Mouse (Mus musculus) neural tube, embryonic 15.5 days (tissue): Measurements from ENCODE around the gene Mylk2. TPM values are rescaled to one million over a fixed set of nuclear protein-coding genes. Genes with fewer than 3 reads are reported as not detected.
A peak's percentile ranks its signal among the peaks of the same experiment; 100 is the strongest.

Experiments
- ATAC-seq: fragments of 200-750 bp; cut with Nextera tagmentation; 2 replicates; pipeline ENCODE4 v1.8.0; 2017; ENCODE audit warnings: mild to moderate bottlenecking, moderate TSS enrichment, moderate library complexity; ENCODE audit not compliant: low FRiP score
- H3K27ac ChIP-seq: fragments of 300-500 bp; sonication (generic); replicated peaks from 2 replicates; pipeline ENCODE4 v1.5.1; 2015; ENCODE audit warnings: mild to moderate bottlenecking, inconsistent platforms
- H3K27me3 ChIP-seq: fragments of 300-500 bp; sonication (generic); replicated peaks from 2 replicates; pipeline ENCODE4 v1.6.1; 2015; ENCODE audit warnings: inconsistent platforms
- H3K36me3 ChIP-seq: fragments of 300-500 bp; sonication (generic); 2 replicates; pipeline ENCODE4 v1.6.1; 2015; ENCODE audit warnings: inconsistent platforms
- H3K4me1 ChIP-seq: fragments of 300-500 bp; sonication (generic); 2 replicates; pipeline ENCODE4 v1.6.1; 2015; ENCODE audit warnings: inconsistent platforms
- H3K4me2 ChIP-seq: fragments of 300-500 bp; sonication (generic); 2 replicates; pipeline ENCODE4 v1.6.1; 2015; ENCODE audit warnings: inconsistent platforms, mild to moderate bottlenecking, moderate library complexity
- H3K4me3 ChIP-seq: fragments of 300-500 bp; sonication (generic); replicated peaks from 2 replicates; pipeline ENCODE4 v1.5.1; 2015; ENCODE audit warnings: mild to moderate bottlenecking, inconsistent platforms
- H3K9ac ChIP-seq: fragments of 300-500 bp; sonication (generic); replicated peaks from 2 replicates; pipeline ENCODE4 v1.6.1; 2015; ENCODE audit warnings: mild to moderate bottlenecking, inconsistent platforms
- H3K9me3 ChIP-seq: fragments of 300-500 bp; sonication (generic); replicated peaks from 2 replicates; pipeline ENCODE4 v1.6.1; 2016; ENCODE audit warnings: inconsistent platforms
- WGBS: fragments of 180-500 bp; shearing (Covaris S2); methylation state at CpG from one replicate; pipeline ENCODE4 v1.1.7; 2015; ENCODE audit warnings: mixed read lengths; 5-methylcytosine and 5-hydroxymethylcytosine counted together
- polyA plus RNA-seq: library from polyadenylated mRNA; unstranded; fragments of >200 nt; fragmentation: Nextera tagmentation; extraction: Ambion mirVana; gene quantifications from 2 replicates; pipeline ENCODE4 v1.2.1, GENCODE M21; 2015

Mylk2 gene
- polyA plus RNA-seq, 1 experiment from 2014 or later: 0.29 TPM

DNA sequence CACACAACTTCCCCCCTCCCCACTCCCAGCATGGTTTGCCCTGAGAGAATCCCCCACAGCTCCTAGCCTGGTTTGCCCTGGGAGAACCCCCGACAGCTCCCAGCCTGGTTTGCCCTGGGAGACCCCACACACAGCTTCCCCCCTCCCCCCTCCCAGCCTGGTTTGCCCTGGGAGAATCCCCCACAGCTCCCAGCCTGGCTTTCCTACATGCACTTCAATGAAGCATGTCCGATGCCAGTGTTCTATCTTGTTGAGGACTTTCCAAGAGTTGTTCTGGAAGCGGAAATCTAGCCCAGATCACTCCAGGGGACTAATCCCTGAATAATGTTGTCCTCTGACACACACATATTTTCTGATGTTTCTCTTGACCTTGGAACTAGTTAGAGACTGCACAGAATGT is 8.5 kb upstream of the Mylk2 start:
- Histone ChIP-seq H3K4me1 (peaks cover 4% of the 10 kb centered on the region), H3K9ac (no peak overlapping the region), H3K4me2 (no peak overlapping the region), H3K4me3 (no peak overlapping the region), H3K9me3 (no peaks in the 10 kb centered on the region), H3K36me3 (no peaks in the 10 kb centered on the region), H3K27me3 (no peaks in the 10 kb centered on the region), H3K27ac (no peak overlapping the region)
- ATAC-seq: no peak
- WGBS: 31% methylated on average over 3 of the region's 3 CpGs

GRCm38 (mm10) chr2:152903586-152903985 is 7.6 kb upstream of the Mylk2 start:
- no peak for ATAC-seq
- WGBS: 68% methylated on average over 4 of the region's 4 CpGs

GRCm38 (mm10) chr2:152904127-152904643 is 7.0 kb upstream of the Mylk2 start:
- no peaks in the 10 kb centered on the region for H3K27me3 ChIP-seq
- no peaks in the 10 kb centered on the region for H3K36me3 ChIP-seq
- no peak overlapping the region for H3K4me2 ChIP-seq
- H3K4me3 ChIP-seq: no peak overlapping the region
- H3K9ac ChIP-seq: no peak overlapping the region
- H3K27ac ChIP-seq: no peak overlapping the region
- H3K4me1 ChIP-seq: peaks cover 4% of the 10 kb centered on the region
- no peaks in the 10 kb centered on the region for H3K9me3 ChIP-seq
- no peak for ATAC-seq
- WGBS: 73% methylated on average over 5 of the region's 5 CpGs

More at GRCm38 (mm10) chr2:152903586-152903985, 7.6 kb upstream of the Mylk2 start:
- no peak overlapping the region for H3K4me3 ChIP-seq
- no peak overlapping the region for H3K4me2 ChIP-seq
- H3K36me3 ChIP-seq: no peaks in the 10 kb centered on the region
- no peak overlapping the region for H3K27ac ChIP-seq
- H3K4me1 ChIP-seq: peaks cover 4% of the 10 kb centered on the region
- H3K9ac ChIP-seq: no peak overlapping the region
- no peaks in the 10 kb centered on the region for H3K9me3 ChIP-seq
- no peaks in the 10 kb centered on the region for H3K27me3 ChIP-seq

- ATAC-seq: no peak
- 74% methylated on average over 11 of the region's 11 CpGs for WGBS
- peaks cover 5% of the 10 kb centered on the region for H3K27me3 ChIP-seq
- H3K36me3 ChIP-seq: no peaks in the 10 kb centered on the region
- no peak overlapping the region for H3K4me2 ChIP-seq
- no peaks in the 10 kb centered on the region for H3K9me3 ChIP-seq
- H3K9ac ChIP-seq: no peak overlapping the region
- no peak overlapping the region for H3K27ac ChIP-seq
- peaks cover 4% of the 10 kb centered on the region for H3K4me1 ChIP-seq
- H3K4me3 ChIP-seq: no peak overlapping the region
These were observed 5.9 kb upstream of the Mylk2 start for GRCm38 (mm10) chr2:152905036-152905829.

- H3K36me3 ChIP-seq: no peaks in the 10 kb centered on the region
- 65% methylated on average over 9 of the region's 9 CpGs for WGBS
- no peaks in the 10 kb centered on the region for H3K9me3 ChIP-seq
- no peak overlapping the region for H3K4me2 ChIP-seq
- ATAC-seq: no peak
- peaks cover 16% of the 10 kb centered on the region for H3K27me3 ChIP-seq
- no peak overlapping the region for H3K9ac ChIP-seq
- H3K27ac ChIP-seq: no peak overlapping the region
- H3K4me3 ChIP-seq: no peak overlapping the region
- H3K4me1 ChIP-seq: peaks cover 4% of the 10 kb centered on the region
These were observed 4.7 kb upstream of the Mylk2 start for GRCm38 (mm10) chr2:152906274-152907037.

- H3K9ac ChIP-seq: no peak overlapping the region
- 51% methylated on average over 14 of the region's 14 CpGs for WGBS
- H3K4me3 ChIP-seq: no peak overlapping the region
- H3K27ac ChIP-seq: no peak overlapping the region
- no peaks in the 10 kb centered on the region for H3K36me3 ChIP-seq
- H3K4me2 ChIP-seq: no peak overlapping the region
- H3K27me3 ChIP-seq: peaks cover 25% of the 10 kb centered on the region
- no peak for ATAC-seq
- no peaks in the 10 kb centered on the region for H3K9me3 ChIP-seq
- H3K4me1 ChIP-seq: peaks cover 4% of the 10 kb centered on the region
These were observed 3.8 kb upstream of the Mylk2 start for GRCm38 (mm10) chr2:152907114-152907943.

DNA sequence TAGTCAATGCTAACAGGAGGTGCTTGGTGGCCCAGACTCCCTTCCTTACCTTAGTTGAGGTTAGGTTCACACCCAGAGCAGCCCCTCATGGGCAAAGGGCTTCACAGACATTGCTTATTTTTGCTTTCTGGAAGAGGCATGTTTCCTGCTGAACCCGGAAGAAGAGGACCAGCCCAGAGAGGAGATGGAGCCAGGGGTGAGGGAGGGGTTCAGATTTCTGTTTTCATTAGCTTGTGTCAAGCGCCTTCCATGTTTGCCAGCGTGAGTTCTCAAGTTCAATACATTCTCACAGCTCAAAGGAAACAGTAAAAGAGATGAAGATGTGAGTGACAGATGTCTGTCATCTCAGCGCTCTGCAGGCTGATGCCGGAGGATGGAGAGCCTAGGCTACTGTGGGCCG is 1.3 kb upstream of the Mylk2 start:
- ATAC-seq: no peak
- H3K9ac ChIP-seq: no peak overlapping the region
- no peak overlapping the region for H3K4me2 ChIP-seq
- H3K36me3 ChIP-seq: no peaks in the 10 kb centered on the region
- H3K4me3 ChIP-seq: no peak overlapping the region
- H3K4me1 ChIP-seq: peaks cover 14% of the 10 kb centered on the region
- H3K27me3 ChIP-seq: peaks cover 41% of the 10 kb centered on the region
- H3K27ac ChIP-seq: no peak overlapping the region
- no peaks in the 10 kb centered on the region for H3K9me3 ChIP-seq
- whole genome bisulfite sequencing: 83% methylated on average over 6 of the region's 6 CpGs

DNA sequence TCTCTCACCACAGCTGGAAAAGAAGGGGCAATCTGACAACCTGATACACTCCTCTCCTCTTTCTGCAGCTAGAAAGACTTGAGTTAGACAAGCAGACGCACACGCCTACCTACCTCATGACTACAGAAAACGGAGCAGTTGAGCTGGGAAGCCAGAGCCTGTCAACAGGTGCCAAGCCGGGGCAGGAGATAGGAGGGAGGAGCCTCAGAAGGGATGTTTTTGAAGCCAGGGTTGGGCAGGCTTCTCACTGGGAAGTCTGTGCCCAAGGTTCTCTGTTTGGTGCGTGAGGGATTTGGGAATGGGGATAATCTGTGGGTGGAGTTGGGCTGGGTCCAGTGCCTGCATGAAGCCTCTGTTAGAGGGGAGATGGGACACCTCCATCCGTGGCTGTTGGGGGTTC is 280 bp downstream of the Mylk2 start:
- Histone ChIP-seq H3K4me1 (peaks cover 14% of the 10 kb centered on the region), H3K9me3 (no peaks in the 10 kb centered on the region), H3K27ac (no peak overlapping the region), H3K4me3 (no peak overlapping the region), H3K27me3 (peaks cover 50% of the 10 kb centered on the region), H3K36me3 (no peaks in the 10 kb centered on the region), H3K4me2 (no peak overlapping the region), H3K9ac (no peak overlapping the region)
- 41% methylated on average over 6 of the region's 6 CpGs for WGBS
- ATAC-seq: no peak

- Histone ChIP-seq H3K4me1 (peaks cover 11% of the 10 kb centered on the region), H3K27me3 (peaks cover 58% of the 10 kb centered on the region), H3K9me3 (no peaks in the 10 kb centered on the region), H3K9ac (no peak overlapping the region), H3K4me3 (no peak overlapping the region), H3K36me3 (no peaks in the 10 kb centered on the region), H3K4me2 (no peak overlapping the region), H3K27ac (no peak overlapping the region)
- WGBS: 43% methylated on average over 7 of the region's 7 CpGs
- ATAC-seq: no peak
These were observed 2.3 kb downstream of the Mylk2 start for GRCm38 (mm10) chr2:152913471-152913870.

GRCm38 (mm10) chr2:152914310-152915120 is 3.4 kb downstream of the Mylk2 start:
- Histone ChIP-seq H3K27ac (no peak overlapping the region), H3K9me3 (no peaks in the 10 kb centered on the region), H3K4me2 (peak overlapping the region; percentile 63), H3K36me3 (no peaks in the 10 kb centered on the region), H3K4me1 (peaks cover 11% of the 10 kb centered on the region), H3K9ac (peak overlapping the region; percentile 30; the same call in 1 of the 2 replicates), H3K27me3 (peaks cover 58% of the 10 kb centered on the region), H3K4me3 (peak overlapping the region; percentile 29)
- ATAC-seq: peak; percentile 85
- 3% methylated on average over 18 of the region's 18 CpGs for WGBS

DNA sequence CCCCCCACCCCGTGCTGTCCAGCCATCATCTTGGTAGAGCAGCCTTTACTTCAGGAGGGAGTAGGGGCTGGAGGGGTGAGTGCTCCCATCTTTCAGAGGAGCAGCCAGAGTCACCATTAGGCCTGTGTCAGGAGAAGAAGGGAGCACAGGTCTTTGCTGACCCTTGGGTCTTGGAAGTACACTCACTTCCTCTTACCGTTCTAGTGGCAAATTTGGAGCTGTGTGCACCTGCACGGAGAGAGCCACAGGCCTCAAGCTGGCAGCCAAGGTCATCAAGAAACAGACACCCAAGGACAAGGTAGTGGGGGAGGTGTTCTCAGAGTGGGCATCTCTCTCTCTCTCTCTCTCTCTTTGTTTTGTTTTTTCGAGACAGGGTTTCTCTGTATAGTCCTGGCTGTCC is 4.3 kb downstream of the Mylk2 start:
- Histone ChIP-seq H3K4me3 (no peak overlapping the region), H3K36me3 (no peaks in the 10 kb centered on the region), H3K9me3 (no peaks in the 10 kb centered on the region), H3K4me2 (no peak overlapping the region), H3K4me1 (peaks cover 11% of the 10 kb centered on the region), H3K27me3 (peaks cover 51% of the 10 kb centered on the region), H3K9ac (no peak overlapping the region), H3K27ac (no peak overlapping the region)
- ATAC-seq: no peak
- 70% methylated on average over 4 of the region's 4 CpGs for WGBS
